8 mouse cellular contexts compared by ENCODE assay signal in the genomic region with DNA sequence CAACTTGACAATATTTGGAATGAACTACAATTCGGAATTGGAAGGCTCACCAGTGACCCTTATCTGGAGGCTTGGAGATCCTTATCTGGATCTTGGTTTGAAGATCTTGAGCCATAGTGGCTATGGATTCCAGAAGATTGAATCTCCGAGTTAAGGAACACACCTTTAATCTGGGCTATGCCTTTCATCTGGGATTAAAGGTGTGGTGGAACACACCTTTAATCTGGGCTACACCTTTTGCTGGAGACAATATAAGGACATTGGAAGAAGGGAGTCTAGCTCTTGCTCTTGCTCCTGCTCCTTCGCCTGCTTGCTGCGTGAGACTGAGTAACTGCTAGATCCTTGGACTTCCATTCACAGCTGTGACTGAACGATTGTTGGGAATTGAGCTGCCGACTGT. TPM values are rescaled to one million over a fixed set of nuclear protein-coding genes. Genes with fewer than 3 reads are reported as not detected.
DNase-seq lines count a peak whose midpoint lies in the region; ATAC-seq lines count a peak whose summit lies in the region.
"Not testable (repeated sequence)": the region's sequence is repeated elsewhere in the genome, so short reads cannot be mapped to it uniquely, and the experiment has no call there.

A gene (plus strand): TSS at position 301 of the 400 bp plus-strand sequence.

- not testable (repeated sequence) for H3K9ac ChIP-seq in forebrain, embryonic 12.5 days; heart, embryonic 15.5 days; kidney, embryonic 14.5 days (ENCODE audit: low read depth, low read length); limb, embryonic 15.5 days; stomach, embryonic 14.5 days (replicated peaks; ENCODE audit: low read depth, low read length)

- DNase-seq in embryonic facial prominence, embryonic 10.5 days (ENCODE audit: low spot score), result not testable (repeated sequence)

- H3K4me1 ChIP-seq in embryonic facial prominence, embryonic 10.5 days, result peaks cover 23% of the 10 kb centered on the region
- H3K4me1 ChIP-seq in forebrain, embryonic 12.5 days, result peaks cover 36% of the 10 kb centered on the region
- not testable (repeated sequence) for H3K4me1 ChIP-seq in heart, embryonic 15.5 days (replicated peaks); kidney, embryonic 14.5 days (ENCODE audit: control insufficient read depth, insufficient read depth, low read length); limb, embryonic 15.5 days; stomach, embryonic 14.5 days (ENCODE audit: control insufficient read depth, insufficient read depth, low read length)

- H3K27me3 ChIP-seq in embryonic facial prominence, embryonic 10.5 days (replicated peaks; ENCODE audit: low read depth, poor library complexity, severe bottlenecking), result peaks cover 19% of the 10 kb centered on the region; the same call in 1 of the 2 replicates
- H3K27me3 ChIP-seq in forebrain, embryonic 12.5 days; heart, embryonic 15.5 days; limb, embryonic 15.5 days; stomach, embryonic 14.5 days (ENCODE audit: control insufficient read depth, insufficient read depth, low read length): not testable (repeated sequence)
- peaks cover 12% of the 10 kb centered on the region; the same call in 1 of the 2 replicates for H3K27me3 ChIP-seq in kidney, embryonic 14.5 days (ENCODE audit: control insufficient read depth, insufficient read depth, low read length)

- H3K36me3 ChIP-seq in embryonic facial prominence, embryonic 10.5 days (replicated peaks); forebrain, embryonic 12.5 days (replicated peaks); heart, embryonic 15.5 days; kidney, embryonic 14.5 days (ENCODE audit: control insufficient read depth, insufficient read depth, low read length); limb, embryonic 15.5 days; macrophage (ENCODE audit: inconsistent target); stomach, embryonic 14.5 days (ENCODE audit: control insufficient read depth, insufficient read depth, low read length): not testable (repeated sequence)

- not testable (repeated sequence) for H3K9me3 ChIP-seq in embryonic facial prominence, embryonic 10.5 days; forebrain, embryonic 12.5 days; heart, embryonic 15.5 days (replicated peaks); kidney, embryonic 14.5 days (ENCODE audit: control insufficient read depth, low read length); limb, embryonic 15.5 days; stomach, embryonic 14.5 days (ENCODE audit: control insufficient read depth, low read depth, low read length)

- not testable (repeated sequence) for ATAC-seq in CD4-positive, CD25-positive, alpha-beta regulatory T cell, adult 4 months; forebrain, embryonic 12.5 days (ENCODE audit: low FRiP score); heart, embryonic 15.5 days (replicated peaks; ENCODE audit: insufficient number of reproducible peaks, insufficient read depth, low FRiP score, low read depth); kidney, embryonic 14.5 days (ENCODE audit: low FRiP score, low TSS enrichment); limb, embryonic 15.5 days (ENCODE audit: insufficient number of reproducible peaks, low FRiP score, low TSS enrichment, low read depth); stomach, embryonic 14.5 days (ENCODE audit: insufficient number of reproducible peaks, insufficient read depth, low FRiP score, low read depth)

- H3K27ac ChIP-seq in embryonic facial prominence, embryonic 10.5 days (replicated peaks); forebrain, embryonic 12.5 days; heart, embryonic 15.5 days; kidney, embryonic 14.5 days (ENCODE audit: low read depth, low read length); limb, embryonic 15.5 days; macrophage; stomach, embryonic 14.5 days (ENCODE audit: low read length): not testable (repeated sequence)

- 76% methylated on average over 2 of the region's 6 CpGs for WGBS in embryonic facial prominence, embryonic 10.5 days
- 90% methylated on average over 1 of the region's 6 CpGs for WGBS in forebrain, embryonic 12.5 days
- WGBS in heart, embryonic 15.5 days, result 75% methylated on average over 1 of the region's 6 CpGs
- WGBS in kidney, embryonic 14.5 days, result no CpG with 5 or more reads among the region's 6 CpGs
- 64% methylated on average over 2 of the region's 6 CpGs for WGBS in limb, embryonic 15.5 days
- WGBS in macrophage (ENCODE audit: missing documents), result no CpG with 5 or more reads among the region's 6 CpGs
- WGBS in stomach, embryonic 14.5 days, result no CpG with 5 or more reads among the region's 6 CpGs

- not testable (repeated sequence) for H3K79me2 ChIP-seq in macrophage (ENCODE audit: inconsistent target)

- H3K4me2 ChIP-seq in forebrain, embryonic 12.5 days; heart, embryonic 15.5 days; kidney, embryonic 14.5 days (replicated peaks; ENCODE audit: low read depth, low read length); limb, embryonic 15.5 days; stomach, embryonic 14.5 days (replicated peaks; ENCODE audit: low read depth, low read length): not testable (repeated sequence)

- H3K4me3 ChIP-seq in embryonic facial prominence, embryonic 10.5 days; forebrain, embryonic 12.5 days (replicated peaks); heart, embryonic 15.5 days; kidney, embryonic 14.5 days (ENCODE audit: low read length); limb, embryonic 15.5 days; macrophage (ENCODE audit: inconsistent target); stomach, embryonic 14.5 days (ENCODE audit: low read depth, low read length): not testable (repeated sequence)

RNA-seq across cellular contexts. Expression of the gene that starts here (rescaled TPM):
- 10 to 100 TPM; 32.9 to 35.5 TPM for polyA plus RNA-seq in CD4-positive, CD25-positive, alpha-beta regulatory T cell, adult 4 months (2017; shearing (Covaris generic))
- polyA plus RNA-seq in embryonic facial prominence, embryonic 10.5 days (2016; fragmentation: Nextera tagmentation; extraction: Ambion mirVana), result 52.1 and 55.4 TPM in 2 replicates
- 37.6 and 41.6 TPM in 2 replicates for polyA plus RNA-seq in forebrain, embryonic 12.5 days (2016; fragmentation: Nextera tagmentation; extraction: Ambion mirVana)
- 10.0 and 19.0 TPM in 2 replicates for polyA plus RNA-seq in heart, embryonic 15.5 days (2015; fragmentation: Nextera tagmentation; extraction: Ambion mirVana)
- 35.7 and 69.9 TPM in 2 replicates for polyA plus RNA-seq in kidney, embryonic 14.5 days (2014; fragmentation: Nextera tagmentation; extraction: Ambion mirVana)
- polyA plus RNA-seq in limb, embryonic 15.5 days (2015; fragmentation: Nextera tagmentation; extraction: Ambion mirVana), result 39.8 and 41.5 TPM in 2 replicates
- 10 to 100 TPM in 9 of 26 experiments, 1 to 10 TPM in 13, under 1 TPM in 3, not detected in 1; 0.77 to 25.3 (median 7.1) TPM for total RNA-seq in macrophage (2018; cell fraction: chromatin; rRNA removed)
- total RNA-seq in macrophage (2018; cell fraction: cytosol; rRNA removed), result 10 to 100 TPM in 13 of 26 experiments, 1 to 10 TPM in 13; 6.4 to 19.5 (median 10.0) TPM
- 10 to 100 TPM in 10 of 26 experiments, 1 to 10 TPM in 16; 1.2 to 44.4 (median 7.0) TPM for total RNA-seq in macrophage (2018; cell fraction: nucleus; rRNA removed)
- 7.7 to 47.6 TPM (median 20.2 TPM) in 3 replicates for polyA plus RNA-seq in macrophage (2018)
- polyA plus RNA-seq in stomach, embryonic 14.5 days (2014; fragmentation: Nextera tagmentation; extraction: Ambion mirVana), result 49.0 and 51.1 TPM in 2 replicates
